Mouse (Mus musculus) ES-Bruce4 (cell line): Measurements from ENCODE around the gene Cnih1.

Experiments
- CTCF ChIP-seq: IDR thresholded peaks from one replicate; pipeline ENCODE4 v1.8.1; 2011; ENCODE audit warnings: low read depth, low read length
- EP300 ChIP-seq: IDR thresholded peaks from 2 replicates; pipeline ENCODE4 v1.6.1; 2011; ENCODE audit warnings: low read depth, low read length; ENCODE audit not compliant: insufficient read depth
- POLR2A ChIP-seq: IDR thresholded peaks from one replicate; pipeline ENCODE4 v1.8.1; 2011; ENCODE audit warnings: low read length; ENCODE audit not compliant: insufficient read depth

DNA sequence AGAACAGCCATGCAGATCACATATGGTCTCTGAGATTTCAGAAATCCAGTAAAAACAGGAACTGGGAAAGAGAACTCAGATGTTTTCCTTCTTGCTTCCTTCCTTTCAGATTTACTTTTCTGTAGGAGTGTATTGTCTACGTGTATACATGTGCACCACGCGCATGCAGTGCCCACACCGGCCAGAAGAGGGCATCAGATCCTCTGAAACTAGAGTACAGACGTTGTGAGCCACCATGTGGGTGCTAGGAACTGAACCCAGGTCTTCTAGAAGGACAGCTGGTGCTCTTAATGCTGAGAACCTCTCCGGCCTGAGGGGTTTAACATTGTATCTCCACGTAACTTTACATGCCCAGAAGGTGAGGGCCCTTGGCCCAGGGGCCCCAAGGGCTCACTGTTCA is 9.0 kb downstream of the Cnih1 start:
- no peak for TF ChIP-seq EP300
- peak; percentile 49 for TF ChIP-seq CTCF
- no peak for TF ChIP-seq POLR2A
